Mouse (Mus musculus): ENCODE data around the gene Dmd.

DNA sequence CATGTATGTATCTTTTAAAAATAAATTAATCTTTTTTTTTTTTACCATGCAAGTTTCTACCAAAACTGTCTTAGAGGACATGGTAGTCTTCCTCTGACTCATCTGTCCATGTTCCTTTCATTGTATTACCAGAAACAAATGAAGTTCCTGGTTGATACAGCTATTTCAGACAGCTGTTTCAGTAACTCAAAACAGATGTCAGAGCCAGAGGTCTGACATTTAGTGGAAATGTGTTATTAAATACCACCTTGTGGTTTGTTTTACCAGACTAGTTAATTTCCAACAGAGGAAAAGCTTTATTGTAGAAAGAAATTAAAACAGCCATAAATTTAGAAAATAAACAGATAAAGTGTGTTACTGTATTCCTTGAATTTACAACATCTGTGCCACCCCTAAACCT, 2245.2 kb downstream of the Dmd start:
- no peak for TF ChIP-seq CTCF (IDR thresholded peaks at IDR 0.05; ENCODE audit: control insufficient read depth, insufficient read depth, low read length)
- TF ChIP-seq POLR2A (IDR thresholded peaks at IDR 0.05; ENCODE audit: borderline replicate concordance, control insufficient read depth, low read depth, low read length), result no peak

All from bone marrow, adult 2 months (tissue).